Mouse (Mus musculus) neural tube, embryonic 10.5 days (tissue): ENCODE results near the gene 5730522E02Rik.
"Not testable (repeated sequence)": the region's sequence is repeated elsewhere in the genome, so short reads cannot be mapped to it uniquely, and the experiment has no call there.

Experiments used
- DNase-seq: peaks from one replicate; pipeline ENCODE4 v3.0.0-alpha.2; 2017; ENCODE audit warnings: low spot score; ENCODE audit errors: extremely low spot score

Gene 5730522E02Rik

DNA sequence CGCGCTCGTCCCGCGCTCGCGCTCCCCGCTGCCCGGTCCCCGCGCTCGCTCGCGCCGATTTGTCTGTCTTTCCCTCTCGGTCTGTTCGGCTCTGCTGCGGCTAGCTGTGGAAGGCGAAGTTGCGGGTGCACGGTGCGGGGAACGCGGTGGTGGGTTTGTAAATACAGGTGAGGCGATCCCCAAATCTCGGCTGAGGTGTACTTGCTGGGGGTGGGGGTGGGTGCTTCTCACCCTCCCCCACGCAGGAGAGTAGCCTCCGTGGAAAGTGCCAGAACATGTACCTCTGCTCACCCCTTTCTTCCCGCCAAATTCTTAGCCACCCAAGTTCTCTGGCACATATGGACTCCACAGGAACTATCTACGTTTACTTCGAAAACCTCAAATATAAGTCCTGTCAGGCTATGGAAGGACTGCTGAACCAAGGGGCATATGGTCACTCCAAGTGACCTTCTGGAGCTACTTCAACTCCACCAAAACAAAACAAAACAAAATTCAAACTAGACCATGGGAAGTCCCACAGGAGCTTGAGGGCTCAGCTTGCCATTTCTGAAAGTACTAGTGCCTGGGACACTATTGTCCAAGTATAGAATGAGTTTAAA, at the start of gene 5730522E02Rik:
5730522E02Rik (minus strand) TSS at position 182 of the 599 bp plus-strand sequence.
- DNase-seq = peak; percentile 74

DNA sequence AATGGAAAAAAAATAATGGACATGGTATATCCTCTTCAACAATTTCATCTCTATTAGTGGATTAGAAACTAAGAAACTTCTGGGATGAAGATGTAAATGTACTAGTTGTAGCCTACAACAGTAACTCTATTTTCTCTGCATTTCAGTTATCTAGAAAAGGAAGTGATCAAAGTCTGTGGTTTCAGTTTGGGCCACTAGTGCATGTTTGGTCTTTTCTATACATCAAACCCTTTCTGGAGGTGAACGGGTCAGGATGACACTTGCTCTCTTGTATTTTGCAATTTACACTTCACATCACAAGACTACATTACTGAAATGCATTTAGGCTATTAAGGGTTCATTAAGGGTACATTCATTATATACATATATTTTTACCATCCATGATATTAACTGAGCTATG, 26.0 kb upstream of the 5730522E02Rik start:
- DNase-seq = no peak

DNA sequence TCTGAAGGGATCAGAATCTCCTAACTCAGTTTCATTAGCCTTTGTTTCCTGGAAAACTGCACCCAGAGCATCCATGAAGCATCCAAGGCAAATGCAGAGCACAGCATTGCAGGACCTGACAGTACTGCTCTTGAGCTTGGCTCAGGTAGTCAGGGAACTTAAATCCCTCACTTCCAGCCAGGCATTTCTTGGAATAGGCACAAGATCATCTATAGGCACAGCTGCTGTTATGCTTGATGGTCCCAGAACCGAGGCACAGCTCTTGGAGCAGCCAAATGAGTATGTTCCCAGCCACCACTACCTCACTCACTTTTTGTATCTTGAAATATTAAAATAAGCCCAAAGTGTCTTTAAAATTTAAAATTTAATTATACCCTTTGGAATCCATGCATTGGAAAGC, 19.3 kb upstream of the 5730522E02Rik start:
- no peak for DNase-seq

DNA sequence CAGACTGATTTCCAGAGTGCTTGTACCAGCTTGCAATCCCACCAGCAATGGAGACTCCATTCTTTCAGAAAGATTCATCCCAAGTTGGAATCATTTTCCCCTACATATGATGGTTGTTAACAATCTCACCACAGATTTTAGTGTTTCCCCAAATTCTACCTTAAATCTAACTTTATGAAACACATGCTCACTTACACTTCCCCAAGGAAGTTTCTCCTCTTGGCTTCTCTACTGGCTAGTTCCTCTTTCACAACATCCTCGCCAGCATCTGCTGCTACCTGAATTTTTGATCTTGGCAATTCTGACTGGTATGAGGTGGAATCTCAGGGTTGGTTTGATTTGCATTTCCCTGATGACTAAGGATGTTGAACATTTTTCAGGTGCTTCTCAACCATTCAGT, 3.1 kb upstream of the 5730522E02Rik start:
- not testable (repeated sequence) for DNase-seq

DNA sequence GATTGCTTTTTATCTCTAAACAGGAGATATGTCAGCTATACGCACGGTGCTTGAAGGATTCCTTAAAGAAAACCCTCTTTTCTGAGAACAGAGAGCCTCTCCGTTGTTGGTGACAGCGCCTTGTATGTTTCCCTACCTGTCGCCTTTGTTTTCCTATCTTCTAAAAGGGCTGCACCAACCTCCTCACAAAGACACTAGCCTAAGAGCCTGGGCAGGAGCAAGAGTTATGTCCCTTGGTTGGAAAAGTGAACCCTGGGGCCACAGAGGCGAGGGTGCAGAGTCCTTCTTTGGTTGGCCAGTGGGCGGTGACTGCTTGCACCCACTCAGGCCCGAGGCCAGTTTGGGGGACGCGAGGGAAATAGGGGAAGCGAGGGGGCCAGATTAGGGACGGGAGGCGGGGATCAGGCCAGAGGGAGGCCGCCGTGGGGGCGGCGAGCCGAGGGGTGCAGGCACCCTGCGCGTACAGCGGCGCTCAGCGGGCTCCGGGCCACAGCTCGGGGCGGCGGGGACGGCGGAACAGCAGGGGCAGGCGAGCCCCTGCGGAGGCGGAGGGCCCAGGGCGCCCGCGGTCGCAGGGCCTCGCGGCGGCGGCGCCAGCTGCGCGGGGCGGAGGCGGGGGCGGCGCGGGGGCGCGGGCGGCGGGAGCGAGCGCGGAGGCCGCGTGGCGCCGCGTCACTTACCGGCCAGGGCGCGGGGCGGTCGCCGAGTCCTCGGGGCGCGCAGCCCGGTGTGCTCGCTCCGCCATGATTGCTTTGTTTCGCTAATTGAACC, 567 bp downstream of the 5730522E02Rik start:
- DNase-seq = peak; percentile 79

DNA sequence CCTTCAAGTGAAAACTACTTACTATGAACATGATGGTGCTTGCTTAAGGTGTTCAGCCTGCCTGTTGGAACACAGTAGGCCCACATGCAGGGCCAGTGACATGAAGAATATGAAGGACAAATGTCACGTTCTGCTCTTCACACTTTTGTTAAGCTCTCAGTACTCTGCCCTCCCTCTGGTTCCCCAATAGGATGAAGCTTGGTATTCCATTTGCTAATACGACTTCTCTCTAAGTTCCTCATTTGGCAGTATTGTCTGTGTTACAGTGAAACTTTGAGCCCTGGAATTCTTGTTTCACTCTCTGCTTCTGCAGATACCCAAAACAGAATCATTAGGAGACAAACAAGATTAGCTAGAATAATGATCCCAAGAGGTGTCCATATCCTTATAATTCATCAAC, 7.1 kb downstream of the 5730522E02Rik start:
- no peak for DNase-seq

DNA sequence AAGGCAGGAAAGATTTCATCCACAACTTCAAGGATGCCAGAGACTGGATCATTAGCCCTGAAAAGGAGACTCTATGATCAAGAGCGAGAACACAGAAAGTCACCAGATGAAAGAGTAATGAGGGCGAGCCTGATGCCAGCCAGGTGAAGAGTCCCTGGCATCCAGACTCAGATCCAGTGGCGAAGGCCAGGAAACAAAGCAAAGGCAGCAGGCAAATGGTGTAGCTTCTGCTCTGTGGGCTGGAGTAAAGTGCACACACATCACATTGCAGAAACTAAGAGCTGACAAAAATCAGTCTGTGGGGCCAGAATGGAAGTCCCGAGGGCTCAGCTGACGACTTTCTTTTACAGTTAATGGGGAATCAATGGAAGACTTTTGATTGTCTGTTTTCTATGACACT, 7.7 kb downstream of the 5730522E02Rik start:
- DNase-seq = no peak

DNA sequence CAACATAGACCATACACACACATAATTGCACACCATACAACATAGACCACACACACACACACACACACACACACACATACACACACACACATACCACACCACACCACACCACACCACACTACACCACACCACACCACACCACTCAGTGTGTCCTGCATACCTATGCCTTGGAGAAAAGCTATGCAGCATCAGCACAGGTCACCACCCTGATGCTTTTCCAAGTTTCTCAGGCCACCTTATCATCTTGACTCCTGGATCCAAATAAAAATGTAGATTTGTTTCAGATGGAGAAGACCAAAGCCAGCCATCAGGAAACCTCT, 8.8 kb downstream of the 5730522E02Rik start:
- DNase-seq = no peak

DNA sequence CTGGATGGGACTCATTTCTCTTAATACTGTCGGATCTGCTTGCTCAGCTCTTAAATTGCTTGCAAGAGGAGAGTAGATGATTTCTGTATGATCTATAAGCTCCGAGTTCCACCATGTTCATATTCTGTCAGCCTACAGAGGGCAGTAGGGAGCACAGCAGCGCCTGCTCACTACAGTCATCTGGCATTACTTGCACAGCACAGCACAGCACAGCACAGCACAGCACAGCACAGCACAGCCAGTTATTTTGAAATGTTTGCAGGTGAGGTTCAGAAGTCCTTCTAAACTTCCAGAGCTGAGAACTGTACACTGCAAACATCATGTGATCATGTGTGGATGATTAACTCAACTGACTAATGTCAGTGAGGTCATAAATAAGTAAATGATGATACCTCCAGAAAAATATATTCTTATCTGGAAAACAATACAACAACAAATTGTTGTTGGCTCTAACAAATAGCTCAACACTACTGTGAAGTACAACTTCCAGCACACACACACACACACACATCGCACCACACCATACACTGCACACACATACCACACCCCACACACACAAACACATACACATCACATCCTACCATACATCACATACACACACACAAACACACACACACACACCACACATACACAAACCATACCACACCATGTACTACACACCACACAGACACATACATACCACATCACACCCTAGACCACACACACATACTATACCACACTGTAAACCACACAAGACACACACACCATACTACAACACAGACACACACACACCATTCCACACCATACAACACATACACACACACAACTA, 9.4 kb downstream of the 5730522E02Rik start:
- peak; percentile 41 for DNase-seq

DNA sequence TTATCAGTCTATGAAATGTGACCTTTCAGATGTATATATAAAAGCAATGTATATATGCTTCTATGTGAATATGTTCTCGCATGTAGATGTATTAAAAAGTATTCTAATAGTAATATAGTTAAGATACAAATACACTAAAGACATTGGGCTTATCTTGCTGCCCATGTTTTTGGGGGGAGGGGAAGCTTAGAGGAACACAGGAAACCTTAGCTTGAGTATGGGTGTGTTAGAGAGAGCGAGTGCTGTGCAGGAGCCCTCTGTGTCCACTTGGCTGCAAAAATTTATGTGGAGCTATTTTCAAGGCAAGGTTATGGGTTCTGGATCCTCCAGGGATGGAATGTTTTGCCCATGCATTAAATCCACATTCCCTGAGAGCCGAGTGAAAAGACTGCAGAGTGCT, 15.1 kb downstream of the 5730522E02Rik start:
- no peak for DNase-seq

DNA sequence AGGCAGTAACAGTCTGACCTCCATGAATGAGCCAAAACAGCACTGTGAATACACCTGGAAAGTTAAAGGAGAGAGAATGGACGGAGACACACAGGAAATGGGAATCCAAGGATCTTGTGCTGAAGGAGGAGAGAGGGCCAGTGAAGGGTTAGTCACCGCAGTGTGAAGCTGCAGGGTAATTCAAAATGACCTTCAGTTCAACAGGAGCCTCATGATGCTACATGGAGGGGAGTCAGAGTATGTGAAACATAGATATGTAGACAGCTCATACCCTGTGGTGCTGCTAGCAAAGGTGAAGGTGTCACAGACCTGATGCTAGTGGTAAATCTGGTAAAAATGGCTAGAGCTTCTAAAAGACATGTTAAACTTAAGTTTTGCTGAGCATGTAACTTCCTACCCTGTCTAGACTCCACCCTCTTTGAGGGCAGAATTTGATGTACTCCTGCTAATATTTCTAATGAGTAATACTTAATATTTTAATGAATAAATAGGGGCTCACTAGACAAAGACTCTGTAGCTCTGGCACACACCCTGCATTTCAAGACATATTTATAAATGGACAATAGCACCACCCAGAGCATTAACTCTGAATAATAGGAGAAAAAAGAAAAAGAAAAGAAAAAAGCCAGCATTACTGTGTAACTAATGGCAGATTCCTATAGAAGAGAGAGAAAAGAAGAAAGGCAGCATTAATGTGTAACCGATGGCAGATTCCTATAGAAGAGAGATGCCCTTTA, 23.2 kb downstream of the 5730522E02Rik start:
- no peak for DNase-seq

DNA sequence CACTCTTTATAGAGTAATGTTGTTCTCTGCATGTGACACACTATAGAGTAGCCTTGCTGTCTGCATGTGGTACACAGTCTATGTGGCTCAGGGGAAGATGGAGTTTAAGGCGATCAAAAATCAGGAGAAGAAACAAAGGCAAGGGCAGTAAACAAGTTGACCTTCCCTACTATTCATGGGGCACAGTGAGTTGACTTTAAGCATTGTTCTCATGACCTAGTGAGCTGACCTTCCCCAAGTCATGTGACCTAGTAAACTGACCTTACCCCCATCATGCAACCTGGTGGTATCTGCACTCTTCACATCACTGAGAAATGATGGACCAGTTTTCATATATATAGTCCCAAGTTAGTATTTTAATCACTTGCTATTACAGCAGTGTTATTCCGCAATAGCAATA, 40.0 kb downstream of the 5730522E02Rik start:
- no peak for DNase-seq

DNA sequence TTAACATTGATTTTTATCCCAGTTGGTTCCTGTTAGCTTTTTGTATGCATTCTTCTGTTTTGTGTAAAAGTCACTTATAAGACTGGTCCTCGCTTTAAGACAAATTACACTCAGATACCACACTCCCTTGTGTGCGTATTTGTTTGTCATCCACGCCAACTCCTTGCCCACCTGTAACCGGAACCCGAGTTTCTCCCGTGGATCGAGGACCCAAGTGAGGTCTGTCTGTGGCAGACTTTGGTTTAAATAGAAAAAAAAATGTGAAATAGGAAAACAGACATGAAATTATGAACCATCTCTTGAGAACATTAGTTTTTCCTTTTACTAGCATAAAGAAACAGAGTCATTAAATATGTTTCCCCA, 43.0 kb downstream of the 5730522E02Rik start:
- DNase-seq = no peak

DNA sequence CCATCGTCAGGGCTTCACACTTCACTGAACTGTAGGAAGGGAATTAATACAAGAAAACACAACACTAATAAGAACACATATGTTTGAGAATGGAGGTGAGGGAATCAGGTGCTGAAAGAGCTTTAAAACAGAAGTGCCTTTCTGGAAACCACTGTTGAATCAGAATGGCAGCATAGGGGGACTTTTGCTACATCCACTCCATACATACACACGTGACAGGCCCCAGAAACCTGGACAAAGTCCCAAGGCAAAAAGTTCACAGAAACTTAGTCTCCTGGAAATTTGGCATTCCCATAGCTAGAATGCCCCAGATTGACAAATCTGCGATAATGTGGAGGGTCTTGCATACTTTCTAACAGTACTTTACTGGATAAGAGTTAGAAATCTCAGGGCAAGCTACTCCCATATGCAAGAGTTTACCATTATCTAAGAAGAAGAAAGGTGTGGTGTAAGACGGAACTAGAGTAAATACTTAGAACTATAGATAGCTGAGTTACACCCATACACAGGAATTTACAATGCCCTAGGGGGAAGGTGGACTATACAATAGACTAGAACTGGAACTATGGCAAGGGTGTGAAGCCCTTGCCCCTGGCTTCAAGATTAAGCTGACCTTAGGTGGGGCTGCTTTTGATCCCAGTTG, 43.5 kb downstream of the 5730522E02Rik start:
- DNase-seq = no peak

DNA sequence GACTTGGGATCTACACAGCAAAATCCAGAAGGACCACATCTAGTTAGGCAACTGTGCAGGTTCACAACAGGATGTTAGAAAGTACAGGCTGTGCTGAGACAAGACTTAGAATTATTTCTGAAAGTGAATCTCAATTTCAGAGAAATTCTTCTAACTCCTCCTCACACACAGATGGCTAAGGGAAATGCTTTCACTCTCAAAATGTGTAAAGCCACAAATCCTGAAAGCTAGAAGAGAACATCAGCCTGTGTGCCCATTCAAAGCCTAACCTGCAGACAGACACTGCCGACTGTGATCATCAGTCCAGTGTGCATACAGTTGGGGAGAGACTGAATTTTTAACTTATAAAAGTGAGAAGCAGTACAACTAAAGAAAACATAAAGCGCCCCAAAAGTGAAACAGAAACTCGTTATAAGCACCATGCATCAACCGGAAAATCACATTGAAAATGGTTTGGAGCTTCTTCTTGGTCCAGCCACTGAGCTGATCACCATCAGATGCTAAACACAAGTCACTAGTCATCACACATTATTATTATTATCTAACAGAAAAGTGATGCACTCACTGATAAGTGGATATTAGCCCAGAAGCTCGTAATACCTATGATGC, 45.8 kb downstream of the 5730522E02Rik start:
- no peak for DNase-seq

DNA sequence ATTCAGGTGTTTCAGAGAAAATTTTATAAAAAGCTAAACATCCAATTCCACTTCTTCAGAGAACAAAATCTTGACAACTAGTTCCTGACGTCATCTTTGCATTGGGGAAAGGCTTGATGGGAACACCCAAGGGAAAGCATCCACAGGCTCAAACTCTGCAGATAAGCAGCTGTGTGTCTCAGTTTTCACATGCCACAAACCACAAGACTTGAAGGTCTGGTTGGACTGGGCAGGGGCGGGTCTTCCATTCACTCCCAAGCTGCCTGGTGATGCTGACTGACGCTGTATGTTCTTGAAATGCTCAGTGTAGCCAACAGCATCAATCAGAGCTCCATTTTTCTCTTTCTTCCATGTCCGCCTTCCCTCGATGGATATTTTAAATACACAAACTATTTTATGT, 49.2 kb downstream of the 5730522E02Rik start:
- no peak for DNase-seq

DNA sequence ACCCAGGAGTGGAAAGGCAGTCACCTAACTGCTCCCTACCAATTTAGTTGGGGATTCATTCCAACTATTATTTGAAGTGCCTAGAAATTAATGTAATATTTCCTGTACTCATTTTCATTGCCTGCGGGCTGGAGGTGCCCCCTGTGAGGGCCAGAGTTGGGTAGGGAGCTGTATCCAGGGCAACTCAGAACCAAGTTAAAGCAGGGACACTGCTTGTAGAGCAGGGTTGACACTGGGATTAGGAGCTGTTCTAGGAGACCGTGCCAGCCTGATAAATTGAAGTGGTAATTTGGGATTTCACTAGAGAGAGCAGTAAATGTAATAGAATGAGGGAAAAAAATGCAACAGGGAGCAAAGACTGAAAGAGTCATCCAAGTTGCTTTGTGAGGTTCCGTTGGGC, 51.5 kb downstream of the 5730522E02Rik start:
- DNase-seq = no peak

DNA sequence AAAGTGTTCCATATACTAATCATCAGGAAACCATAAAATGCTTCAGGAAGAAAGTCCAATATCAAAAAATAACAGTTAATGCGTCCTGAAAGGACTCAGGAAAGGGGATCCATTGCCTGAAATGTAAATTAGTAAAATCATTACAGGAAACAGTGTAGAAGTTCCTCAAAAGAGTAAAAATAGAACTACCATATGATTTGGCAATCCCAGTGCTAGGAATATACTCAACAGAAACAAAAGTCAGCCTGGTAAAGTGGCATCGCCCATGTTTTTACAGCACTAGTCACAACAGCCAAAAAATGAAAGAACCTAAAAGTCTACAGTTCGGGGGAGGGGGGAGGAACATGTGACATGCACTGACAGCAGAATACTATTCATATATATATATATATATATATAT, 70.5 kb downstream of the 5730522E02Rik start:
- DNase-seq = no peak

DNA sequence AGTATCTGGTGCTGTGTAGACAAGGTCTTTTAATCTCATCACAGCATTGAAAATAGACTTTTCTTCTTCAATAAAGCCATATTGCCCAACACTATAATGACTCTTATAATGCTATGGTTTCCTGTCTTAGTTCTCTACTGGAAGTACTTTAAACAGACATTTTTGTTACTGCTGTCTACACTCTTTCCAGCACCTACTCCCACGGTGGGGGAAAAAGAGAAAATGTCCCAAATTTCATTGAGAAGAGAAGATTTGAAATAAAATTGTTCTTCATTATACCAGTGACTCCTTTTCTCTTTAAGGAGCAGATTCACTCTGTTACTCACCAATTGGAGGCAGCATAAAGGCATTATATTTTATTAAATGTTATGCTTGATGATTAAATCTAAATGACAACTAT, 72.5 kb downstream of the 5730522E02Rik start:
- no peak for DNase-seq

DNA sequence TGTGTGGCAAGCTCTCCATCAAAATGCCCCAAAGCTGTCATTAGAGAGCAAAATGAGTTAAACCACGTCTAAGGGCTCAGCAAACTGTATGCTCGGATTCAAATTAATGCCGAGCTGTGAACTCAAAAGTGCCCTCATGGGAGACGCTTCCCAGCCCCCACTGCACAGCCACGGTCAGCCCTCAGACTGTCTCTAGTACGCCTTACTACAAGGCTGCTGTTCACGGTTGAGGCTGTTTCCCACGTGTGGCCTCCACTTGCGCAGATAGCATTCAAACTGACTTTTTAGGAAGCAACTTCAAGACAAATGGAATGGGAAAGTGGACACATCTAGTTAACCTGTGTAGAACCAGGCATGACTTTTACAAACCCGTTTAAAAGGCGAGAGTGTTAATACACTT, 79.7 kb downstream of the 5730522E02Rik start:
- DNase-seq = peak; percentile 19

DNA sequence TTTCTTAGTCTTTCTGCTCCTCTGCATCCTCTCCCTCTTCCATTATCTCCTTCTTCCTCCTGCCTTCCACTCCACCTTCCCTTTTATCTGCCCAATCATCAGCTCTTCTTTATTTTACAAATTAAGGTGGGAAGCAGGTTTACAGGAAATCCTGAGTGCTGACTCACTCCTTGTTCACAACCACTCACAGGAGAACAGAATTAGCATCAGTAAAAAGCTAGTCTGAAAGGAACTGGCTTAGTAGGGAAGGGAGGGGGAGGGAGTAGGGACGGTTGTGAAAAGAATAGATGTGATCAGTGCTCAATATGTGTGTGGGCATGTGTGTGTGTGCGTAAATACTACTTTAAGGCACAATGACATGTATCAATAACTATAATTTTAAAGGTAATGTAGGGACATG, 81.5 kb downstream of the 5730522E02Rik start:
- DNase-seq = no peak
